Mouse (Mus musculus): ENCODE results near the gene Zbtb49. TPM values are rescaled to one million over a fixed set of nuclear protein-coding genes. Genes with fewer than 3 reads are reported as not detected.

Zbtb49 gene
- polyA plus RNA-seq, 1 experiment from 2014 or later: 7.0 TPM

GRCm38 (mm10) chr5:38195941-38196340, 24.3 kb downstream of the Zbtb49 start:
- H3K4me2 ChIP-seq: no peak overlapping the region
- H3K9me3 ChIP-seq (replicated peaks): no peaks in the 10 kb centered on the region
- H3K4me1 ChIP-seq (replicated peaks): no peaks in the 10 kb centered on the region
- ATAC-seq (replicated peaks; ENCODE audit: insufficient number of reproducible peaks, insufficient read depth, low FRiP score, low read depth): no peak
- H3K36me3 ChIP-seq: peaks cover 7% of the 10 kb centered on the region; the same call in 1 of the 2 replicates
- no peaks in the 10 kb centered on the region for H3K27me3 ChIP-seq
- no peak overlapping the region for H3K4me3 ChIP-seq
- H3K27ac ChIP-seq: no peak overlapping the region
- no peak overlapping the region for H3K9ac ChIP-seq

- Histone ChIP-seq H3K4me1 (replicated peaks) (no peaks in the 10 kb centered on the region), H3K9me3 (replicated peaks) (no peaks in the 10 kb centered on the region), H3K27ac (no peak overlapping the region), H3K4me3 (no peak overlapping the region), H3K9ac (no peak overlapping the region), H3K4me2 (no peak overlapping the region), H3K36me3 (no peaks in the 10 kb centered on the region), H3K27me3 (no peaks in the 10 kb centered on the region)
- 18% methylated on average over 2 of the region's 2 CpGs for WGBS
- ATAC-seq (replicated peaks; ENCODE audit: insufficient number of reproducible peaks, insufficient read depth, low FRiP score, low read depth): no peak
These were observed 25.3 kb downstream of the Zbtb49 start for GRCm38 (mm10) chr5:38194946-38195345.

GRCm38 (mm10) chr5:38190907-38191306, 29.4 kb downstream of the Zbtb49 start:
- ATAC-seq (replicated peaks; ENCODE audit: insufficient number of reproducible peaks, insufficient read depth, low FRiP score, low read depth): no peak

GRCm38 (mm10) chr5:38187006-38187405, 33.3 kb downstream of the Zbtb49 start:
- no peaks in the 10 kb centered on the region for H3K4me1 ChIP-seq (replicated peaks)
- H3K27ac ChIP-seq: no peak overlapping the region
- H3K4me3 ChIP-seq: no peak overlapping the region
- H3K9me3 ChIP-seq (replicated peaks): no peaks in the 10 kb centered on the region
- no peaks in the 10 kb centered on the region for H3K27me3 ChIP-seq
- no peak overlapping the region for H3K9ac ChIP-seq
- H3K36me3 ChIP-seq: no peaks in the 10 kb centered on the region
- WGBS: 82% methylated on average over 2 of the region's 2 CpGs
- no peak overlapping the region for H3K4me2 ChIP-seq
- ATAC-seq (replicated peaks; ENCODE audit: insufficient number of reproducible peaks, insufficient read depth, low FRiP score, low read depth): no peak

More at GRCm38 (mm10) chr5:38190907-38191306, 29.4 kb downstream of the Zbtb49 start:
- no peaks in the 10 kb centered on the region for H3K4me1 ChIP-seq (replicated peaks)
- H3K27ac ChIP-seq: no peak overlapping the region
- no peak overlapping the region for H3K4me2 ChIP-seq
- H3K4me3 ChIP-seq: no peak overlapping the region
- no peak overlapping the region for H3K9ac ChIP-seq
- H3K9me3 ChIP-seq (replicated peaks): no peaks in the 10 kb centered on the region
- 89% methylated on average over 3 of the region's 3 CpGs for whole genome bisulfite sequencing
- H3K27me3 ChIP-seq: no peaks in the 10 kb centered on the region
- H3K36me3 ChIP-seq: no peaks in the 10 kb centered on the region

GRCm38 (mm10) chr5:38184688-38185285, 35.5 kb downstream of the Zbtb49 start:
- 76% methylated on average over 6 of the region's 6 CpGs for WGBS
- H3K27ac ChIP-seq: no peak overlapping the region

GRCm38 (mm10) chr5:38174256-38174912, 45.9 kb downstream of the Zbtb49 start:
- H3K27ac ChIP-seq: no peak overlapping the region
- H3K4me1 ChIP-seq (replicated peaks): no peaks in the 10 kb centered on the region
- WGBS: 78% methylated on average over 16 of the region's 16 CpGs
- no peaks in the 10 kb centered on the region for H3K27me3 ChIP-seq
- H3K36me3 ChIP-seq: no peaks in the 10 kb centered on the region
- no peaks in the 10 kb centered on the region for H3K9me3 ChIP-seq (replicated peaks)
- no peak for ATAC-seq (replicated peaks; ENCODE audit: insufficient number of reproducible peaks, insufficient read depth, low FRiP score, low read depth)
- H3K4me2 ChIP-seq: no peak overlapping the region
- H3K4me3 ChIP-seq: no peak overlapping the region
- no peak overlapping the region for H3K9ac ChIP-seq

More at GRCm38 (mm10) chr5:38184688-38185285, 35.5 kb downstream of the Zbtb49 start:
- Histone ChIP-seq H3K4me3 (no peak overlapping the region), H3K36me3 (no peaks in the 10 kb centered on the region), H3K4me2 (no peak overlapping the region), H3K9me3 (replicated peaks) (no peaks in the 10 kb centered on the region), H3K9ac (no peak overlapping the region), H3K27me3 (no peaks in the 10 kb centered on the region), H3K4me1 (replicated peaks) (no peaks in the 10 kb centered on the region)
- no peak for ATAC-seq (replicated peaks; ENCODE audit: insufficient number of reproducible peaks, insufficient read depth, low FRiP score, low read depth)

- H3K9ac ChIP-seq: no peak overlapping the region
- H3K27me3 ChIP-seq: no peaks in the 10 kb centered on the region
- no peak for ATAC-seq (replicated peaks; ENCODE audit: insufficient number of reproducible peaks, insufficient read depth, low FRiP score, low read depth)
- H3K4me2 ChIP-seq: no peak overlapping the region
- no peaks in the 10 kb centered on the region for H3K36me3 ChIP-seq
- H3K4me3 ChIP-seq: no peak overlapping the region
- H3K27ac ChIP-seq: no peak overlapping the region
- no peaks in the 10 kb centered on the region for H3K9me3 ChIP-seq (replicated peaks)
- WGBS: 41% methylated on average over 5 of the region's 5 CpGs
- no peaks in the 10 kb centered on the region for H3K4me1 ChIP-seq (replicated peaks)
These were observed 46.5 kb downstream of the Zbtb49 start for GRCm38 (mm10) chr5:38173766-38174165.

- H3K4me1 ChIP-seq (replicated peaks): no peaks in the 10 kb centered on the region
- H3K36me3 ChIP-seq: no peaks in the 10 kb centered on the region
- no peak overlapping the region for H3K27ac ChIP-seq
- H3K4me3 ChIP-seq: no peak overlapping the region
- H3K27me3 ChIP-seq: peaks cover 5% of the 10 kb centered on the region; the same call in 1 of the 2 replicates
- no peak for ATAC-seq (replicated peaks; ENCODE audit: insufficient number of reproducible peaks, insufficient read depth, low FRiP score, low read depth)
- no peak overlapping the region for H3K4me2 ChIP-seq
- H3K9ac ChIP-seq: no peak overlapping the region
- 70% methylated on average over 11 of the region's 11 CpGs for WGBS
- H3K9me3 ChIP-seq (replicated peaks): no peaks in the 10 kb centered on the region
These were observed 51.8 kb downstream of the Zbtb49 start for GRCm38 (mm10) chr5:38168497-38168896.

- no peak within 1 kb of the TSS for H3K27ac ChIP-seq
- peak within 1 kb of the TSS; percentile 77 for H3K4me3 ChIP-seq
- H3K4me2 ChIP-seq: peak within 1 kb of the TSS; percentile 98
- H3K9ac ChIP-seq: peak within 1 kb of the TSS; percentile 67
- peaks cover 14% of the 10 kb centered on the region for H3K4me1 ChIP-seq (replicated peaks)
- H3K27me3 ChIP-seq: peaks cover 78% of the 10 kb centered on the region
- WGBS: 10% methylated on average over 35 of the region's 35 CpGs
- ATAC-seq (replicated peaks; ENCODE audit: insufficient number of reproducible peaks, insufficient read depth, low FRiP score, low read depth): no peak
- no peaks in the 10 kb centered on the region for H3K36me3 ChIP-seq
- H3K9me3 ChIP-seq (replicated peaks): no peaks in the 10 kb centered on the region
These were observed 60.4 kb downstream of the Zbtb49 start, which contains the start of gene Nsg1 for GRCm38 (mm10) chr5:38159634-38160413. TSS of gene Nsg1 (minus strand) at chr5:38159907.

- peak; percentile 74 for ATAC-seq (replicated peaks; ENCODE audit: insufficient number of reproducible peaks, insufficient read depth, low FRiP score, low read depth)
- Histone ChIP-seq H3K4me1 (replicated peaks) (peaks cover 14% of the 10 kb centered on the region), H3K27me3 (peaks cover 77% of the 10 kb centered on the region), H3K9me3 (replicated peaks) (no peaks in the 10 kb centered on the region), H3K4me3 (peak overlapping the region; percentile 77), H3K4me2 (peak overlapping the region; percentile 98), H3K36me3 (no peaks in the 10 kb centered on the region), H3K27ac (no peak overlapping the region), H3K9ac (peak overlapping the region; percentile 67)
- under 1% methylated on average over 76 of the region's 79 CpGs for WGBS
These were observed 61.2 kb downstream of the Zbtb49 start for GRCm38 (mm10) chr5:38158947-38159633.

- ATAC-seq (replicated peaks; ENCODE audit: insufficient number of reproducible peaks, insufficient read depth, low FRiP score, low read depth): no peak
These were observed 61.7 kb downstream of the Zbtb49 start for GRCm38 (mm10) chr5:38158501-38158946.

More at GRCm38 (mm10) chr5:38158501-38158946, 61.7 kb downstream of the Zbtb49 start:
- peak overlapping the region; percentile 67 for H3K9ac ChIP-seq
- H3K36me3 ChIP-seq: no peaks in the 10 kb centered on the region
- H3K9me3 ChIP-seq (replicated peaks): no peaks in the 10 kb centered on the region
- WGBS: 5% methylated on average over 17 of the region's 17 CpGs
- peaks cover 14% of the 10 kb centered on the region for H3K4me1 ChIP-seq (replicated peaks)
- peak overlapping the region; percentile 77 for H3K4me3 ChIP-seq
- peak overlapping the region; percentile 98 for H3K4me2 ChIP-seq
- peaks cover 73% of the 10 kb centered on the region for H3K27me3 ChIP-seq
- no peak overlapping the region for H3K27ac ChIP-seq
